Mouse (Mus musculus): ENCODE data around the gene Atg4b. TPM values are rescaled to one million over a fixed set of nuclear protein-coding genes. Genes with fewer than 3 reads are reported as not detected.

Gene Atg4b
- total and polyA plus RNA-seq, 3 experiments, result 27.7 to 36.4 (median 33.6) TPM

Other genes starting within 250 kb of the Atg4b start
- 10 to 100 TPM; 18.5 to 21.5 TPM for gene Farp2, start 239.4 kb upstream of the Atg4b start, total RNA-seq (2021)
- 6.6 and 13.0 TPM in 2 replicates for gene Farp2, start 239.4 kb upstream of the Atg4b start, polyA plus RNA-seq (2012; rRNA removed)
- 100 to 1,000 TPM in 1 of 2 experiments, 10 to 100 TPM in 1; 81.2 to 104 TPM for gene Stk25, start 92.8 kb upstream of the Atg4b start, total RNA-seq (2021)
- gene Stk25, start 92.8 kb upstream of the Atg4b start, polyA plus RNA-seq (2012; rRNA removed), result 90.4 and 143 TPM in 2 replicates
- gene Bok, start 65.8 kb upstream of the Atg4b start, total RNA-seq (2021), result 1 to 10 TPM; 3.0 to 3.1 TPM
- 5.9 and 9.0 TPM in 2 replicates for gene Bok, start 65.8 kb upstream of the Atg4b start, polyA plus RNA-seq (2012; rRNA removed)
- gene Thap4, start 3.4 kb downstream of the Atg4b start, total RNA-seq (2021), result 10 to 100 TPM; 75.0 to 80.4 TPM
- 69.0 and 76.9 TPM in 2 replicates for gene Thap4, start 3.4 kb downstream of the Atg4b start, polyA plus RNA-seq (2012; rRNA removed)
- gene Dtymk, start 50.4 kb downstream of the Atg4b start, total RNA-seq (2021), result 10 to 100 TPM; 22.2 to 22.4 TPM
- gene Dtymk, start 50.4 kb downstream of the Atg4b start, polyA plus RNA-seq (2012; rRNA removed), result 23.6 and 35.4 TPM in 2 replicates
- gene Ing5, start 52.5 kb downstream of the Atg4b start, total RNA-seq (2021), result 10 to 100 TPM; 13.0 to 15.1 TPM
- 5.4 and 6.8 TPM in 2 replicates for gene Ing5, start 52.5 kb downstream of the Atg4b start, polyA plus RNA-seq (2012; rRNA removed)
- 10 to 100 TPM; 32.3 to 35.1 TPM for gene D2hgdh, start 73.4 kb downstream of the Atg4b start, total RNA-seq (2021)
- 64.1 and 72.6 TPM in 2 replicates for gene D2hgdh, start 73.4 kb downstream of the Atg4b start, polyA plus RNA-seq (2012; rRNA removed)
- gene Gal3st2, start 109.8 kb downstream of the Atg4b start, total RNA-seq (2021), result under 1 TPM; 0.65 to 0.93 TPM
- gene Gal3st2, start 109.8 kb downstream of the Atg4b start, polyA plus RNA-seq (2012; rRNA removed), result 0.09 and 1.0 TPM in 2 replicates
- gene Gal3st2b, start 166.8 kb downstream of the Atg4b start, total RNA-seq (2021), result under 1 TPM; 0.64 to 0.76 TPM
- 0.32 and 1.7 TPM in 2 replicates for gene Gal3st2b, start 166.8 kb downstream of the Atg4b start, polyA plus RNA-seq (2012; rRNA removed)
- 1 to 10 TPM in 1 of 2 experiments, under 1 TPM in 1; 0.80 to 1.1 TPM for gene Gal3st2c, start 239.0 kb downstream of the Atg4b start, total RNA-seq (2021)
- 0.44 and 0.76 TPM in 2 replicates for gene Gal3st2c, start 239.0 kb downstream of the Atg4b start, polyA plus RNA-seq (2012; rRNA removed)